Mouse (Mus musculus) forebrain, embryonic 11.5 days (tissue): ENCODE data around the gene Zfhx3. TPM values are rescaled to one million over a fixed set of nuclear protein-coding genes. Genes with fewer than 3 reads are reported as not detected.

Experiments
- ATAC-seq: fragments of 200-750 bp; cut with Nextera tagmentation; replicated peaks from 2 replicates; pipeline ENCODE4 v1.8.0; 2017; ENCODE audit warnings: moderate TSS enrichment; ENCODE audit not compliant: low FRiP score
- DNase-seq: peaks from one replicate; pipeline ENCODE4 v3.0.0-alpha.2; 2017; ENCODE audit warnings: low spot score
- H3K27ac ChIP-seq: fragments of 300-500 bp; sonication (generic); 2 replicates; pipeline ENCODE4 v1.5.1; 2014; ENCODE audit warnings: low read depth, low read length
- H3K27me3 ChIP-seq: fragments of 300-500 bp; sonication (generic); 2 replicates; pipeline ENCODE4 v1.6.1; 2014; ENCODE audit warnings: mild to moderate bottlenecking, low read length, mixed read lengths; ENCODE audit not compliant: control insufficient read depth, insufficient read depth
- H3K36me3 ChIP-seq: fragments of 300-500 bp; sonication (generic); 2 replicates; pipeline ENCODE4 v1.6.1; 2014; ENCODE audit warnings: mild to moderate bottlenecking, low read length, moderate library complexity, mixed read lengths; ENCODE audit not compliant: control insufficient read depth, insufficient read depth
- H3K4me1 ChIP-seq: fragments of 300-500 bp; sonication (generic); replicated peaks from 2 replicates; pipeline ENCODE4 v1.6.1; 2014; ENCODE audit warnings: low read length, mixed read lengths; ENCODE audit not compliant: control insufficient read depth, insufficient read depth
- H3K4me2 ChIP-seq: fragments of 300-500 bp; sonication (generic); 2 replicates; pipeline ENCODE4 v1.6.1; 2014; ENCODE audit warnings: low read depth, mild to moderate bottlenecking, low read length, moderate library complexity, mixed read lengths; ENCODE audit not compliant: severe bottlenecking
- H3K4me3 ChIP-seq: fragments of 300-500 bp; sonication (generic); 2 replicates; pipeline ENCODE4 v1.5.1; 2014; ENCODE audit warnings: low read depth, low read length
- H3K9ac ChIP-seq: fragments of 300-500 bp; sonication (generic); 2 replicates; pipeline ENCODE4 v1.6.1; 2014; ENCODE audit warnings: low read length
- H3K9me3 ChIP-seq: fragments of 300-500 bp; sonication (generic); 2 replicates; pipeline ENCODE4 v1.6.1; 2016; ENCODE audit warnings: low read length, mixed read lengths; ENCODE audit not compliant: control insufficient read depth
- WGBS: fragments of 180-500 bp; shearing (Covaris S2); extraction: QIAGEN DNeasy Blood & Tissue Kit; methylation state at CpG from one replicate; pipeline ENCODE4 v1.1.7; 2014; 5-methylcytosine and 5-hydroxymethylcytosine counted together
- polyA plus RNA-seq: library from polyadenylated mRNA; unstranded; fragments of >200 nt; fragmentation: Nextera tagmentation; extraction: Ambion mirVana; gene quantifications from 2 replicates; pipeline ENCODE4 v1.2.1, GENCODE M21; 2014

Gene Zfhx3
- polyA plus RNA-seq, 1 experiment from 2014 or later, result 22.9 TPM

GRCm38 (mm10) chr8:107944676-107945600 is 2.5 kb downstream of the Zfhx3 start:
- Histone ChIP-seq H3K4me1 (peaks cover 12% of the 10 kb centered on the region; the same call in 1 of the 2 replicates), H3K27ac (peak overlapping the region; percentile 26; the same call in 1 of the 2 replicates), H3K36me3 (no peaks in the 10 kb centered on the region), H3K27me3 (peaks cover 7% of the 10 kb centered on the region; the same call in 1 of the 2 replicates), H3K4me2 (peak overlapping the region; percentile 49), H3K9ac (peak overlapping the region; percentile 33; the same call in 1 of the 2 replicates), H3K9me3 (no peaks in the 10 kb centered on the region), H3K4me3 (peak overlapping the region; percentile 12)
- DNase-seq (peak; percentile 67), ATAC-seq (no peak)
- WGBS, result 14% methylated on average over 31 of the region's 31 CpGs

- Histone ChIP-seq H3K9ac (no peak overlapping the region), H3K27me3 (peaks cover 7% of the 10 kb centered on the region; the same call in 1 of the 2 replicates), H3K9me3 (no peaks in the 10 kb centered on the region), H3K4me2 (no peak overlapping the region), H3K27ac (no peak overlapping the region), H3K4me1 (peaks cover 10% of the 10 kb centered on the region; the same call in 1 of the 2 replicates), H3K36me3 (no peaks in the 10 kb centered on the region), H3K4me3 (no peak overlapping the region)
- DNase-seq (no peak), ATAC-seq (no peak)
- 73% methylated on average over 5 of the region's 5 CpGs for WGBS
Observed at GRCm38 (mm10) chr8:107946888-107947287, 4.4 kb downstream of the Zfhx3 start.

DNA sequence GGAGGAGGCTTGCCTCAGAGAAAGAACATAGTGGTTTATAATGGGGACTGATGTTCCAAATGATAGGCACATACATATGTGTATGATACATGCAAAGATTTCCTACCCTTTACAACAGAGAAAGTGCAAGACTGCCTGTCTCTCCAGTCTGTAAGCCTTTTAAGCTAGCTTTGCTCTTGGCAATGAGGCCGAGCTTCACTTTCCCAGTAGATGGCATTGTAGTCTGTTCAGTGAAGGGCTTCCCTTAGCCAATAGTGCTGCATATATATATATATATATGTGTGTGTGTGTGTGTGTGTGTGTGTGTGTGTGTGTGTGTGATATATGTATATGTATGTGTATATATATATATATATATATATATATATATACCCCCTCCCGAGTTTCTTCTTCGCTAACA is 13.4 kb downstream of the Zfhx3 start:
- Histone ChIP-seq H3K4me3 (no peak overlapping the region), H3K9ac (no peak overlapping the region), H3K9me3 (no peaks in the 10 kb centered on the region), H3K27ac (no peak overlapping the region), H3K4me2 (no peak overlapping the region), H3K4me1 (0 out of 2 replicates have a peak, but pooled peaks cover 2% of the 10 kb centered on the region), H3K36me3 (no peaks in the 10 kb centered on the region), H3K27me3 (no peaks in the 10 kb centered on the region)
- no peak for ATAC-seq
- 79% methylated on average over 3 of the region's 3 CpGs for WGBS
- DNase-seq, result no peak

GRCm38 (mm10) chr8:107957566-107957965 is 15.1 kb downstream of the Zfhx3 start:
- Histone ChIP-seq H3K27ac (no peak overlapping the region), H3K4me3 (no peak overlapping the region), H3K9me3 (no peaks in the 10 kb centered on the region), H3K36me3 (no peaks in the 10 kb centered on the region), H3K9ac (no peak overlapping the region), H3K27me3 (no peaks in the 10 kb centered on the region), H3K4me1 (no peaks in the 10 kb centered on the region), H3K4me2 (no peak overlapping the region)
- no peak for DNase-seq
- no peak for ATAC-seq
- WGBS, result 66% methylated on average over 8 of the region's 8 CpGs

GRCm38 (mm10) chr8:107960466-107960865 is 18.0 kb downstream of the Zfhx3 start:
- Histone ChIP-seq H3K4me2 (no peak overlapping the region), H3K9me3 (no peaks in the 10 kb centered on the region), H3K4me3 (no peak overlapping the region), H3K27me3 (no peaks in the 10 kb centered on the region), H3K4me1 (no peaks in the 10 kb centered on the region), H3K27ac (no peak overlapping the region), H3K36me3 (no peaks in the 10 kb centered on the region), H3K9ac (no peak overlapping the region)
- ATAC-seq (no peak), DNase-seq (no peak)
- 80% methylated on average over 11 of the region's 11 CpGs for WGBS

GRCm38 (mm10) chr8:107960878-107961277 is 18.4 kb downstream of the Zfhx3 start:
- ATAC-seq (no peak), DNase-seq (no peak)
- no peaks in the 10 kb centered on the region for H3K9me3 ChIP-seq
- H3K27me3 ChIP-seq, result no peaks in the 10 kb centered on the region
- WGBS, result 80% methylated on average over 8 of the region's 8 CpGs
- H3K4me2 ChIP-seq, result no peak overlapping the region
- no peaks in the 10 kb centered on the region for H3K36me3 ChIP-seq
- no peak overlapping the region for H3K9ac ChIP-seq
- H3K4me3 ChIP-seq, result no peak overlapping the region
- H3K27ac ChIP-seq, result no peak overlapping the region
- no peaks in the 10 kb centered on the region for H3K4me1 ChIP-seq

- WGBS, result 85% methylated on average over 4 of the region's 4 CpGs
- Histone ChIP-seq H3K27ac (no peak overlapping the region), H3K27me3 (no peaks in the 10 kb centered on the region), H3K4me3 (no peak overlapping the region), H3K4me2 (no peak overlapping the region), H3K9ac (no peak overlapping the region), H3K36me3 (no peaks in the 10 kb centered on the region), H3K9me3 (no peaks in the 10 kb centered on the region), H3K4me1 (no peaks in the 10 kb centered on the region)
- no peak for DNase-seq
- ATAC-seq, result no peak
Observed at GRCm38 (mm10) chr8:107972198-107972597, 29.8 kb downstream of the Zfhx3 start.

DNA sequence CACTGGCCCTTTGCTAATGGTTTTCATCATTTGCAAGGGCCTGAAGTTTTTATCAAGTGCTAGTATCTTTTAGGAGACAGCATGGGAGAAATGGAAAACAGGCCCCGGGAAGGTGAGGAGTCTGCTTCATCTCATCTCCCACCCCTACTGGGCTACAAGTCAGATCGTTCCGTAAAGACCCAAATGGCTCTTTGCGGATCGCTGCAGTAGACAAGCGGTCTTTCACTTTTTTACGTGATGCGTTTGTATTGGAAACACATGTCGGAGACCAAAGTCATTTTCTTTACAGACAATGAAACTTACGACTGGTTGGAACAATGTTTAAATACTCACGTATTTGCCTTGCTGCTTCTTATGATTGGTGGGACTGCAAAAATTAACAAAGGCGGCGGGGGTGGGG is 32.0 kb downstream of the Zfhx3 start:
- WGBS, result 73% methylated on average over 13 of the region's 13 CpGs
- no peaks in the 10 kb centered on the region for H3K4me1 ChIP-seq
- no peaks in the 10 kb centered on the region for H3K9me3 ChIP-seq
- H3K9ac ChIP-seq, result no peak overlapping the region
- no peak overlapping the region for H3K4me2 ChIP-seq
- H3K27ac ChIP-seq, result no peak overlapping the region
- H3K36me3 ChIP-seq, result no peaks in the 10 kb centered on the region
- no peaks in the 10 kb centered on the region for H3K27me3 ChIP-seq
- ATAC-seq, result no peak
- no peak for DNase-seq
- no peak overlapping the region for H3K4me3 ChIP-seq
